Mouse (Mus musculus) frontal cortex, adult 2 months (tissue): Measurements from ENCODE around the gene Tgds. TPM values are rescaled to one million over a fixed set of nuclear protein-coding genes. Genes with fewer than 3 reads are reported as not detected.
A peak's percentile ranks its signal among the peaks of the same experiment; 100 is the strongest.
"Not testable (repeated sequence)": the region's sequence is repeated elsewhere in the genome, so short reads cannot be mapped to it uniquely, and the experiment has no call there.

Source experiments
- DNase-seq, 2 experiments: peaks; one replicate each; pipeline ENCODE4 v3.0.0; 2022; ENCODE audit warnings: low spot score in 1 of 2; ENCODE audit errors: extremely low spot score in 1 of 2
- polyA plus RNA-seq: library from polyadenylated mRNA; depleted of rRNA; stranded (reverse); fragments of >200 nt; gene quantifications from 2 replicates; pipeline ENCODE4 v1.2.3, GENCODE M21; 2012; rRNA removed

Gene Tgds
- polyA plus RNA-seq, result 9.6 and 10.2 TPM in 2 replicates

DNA sequence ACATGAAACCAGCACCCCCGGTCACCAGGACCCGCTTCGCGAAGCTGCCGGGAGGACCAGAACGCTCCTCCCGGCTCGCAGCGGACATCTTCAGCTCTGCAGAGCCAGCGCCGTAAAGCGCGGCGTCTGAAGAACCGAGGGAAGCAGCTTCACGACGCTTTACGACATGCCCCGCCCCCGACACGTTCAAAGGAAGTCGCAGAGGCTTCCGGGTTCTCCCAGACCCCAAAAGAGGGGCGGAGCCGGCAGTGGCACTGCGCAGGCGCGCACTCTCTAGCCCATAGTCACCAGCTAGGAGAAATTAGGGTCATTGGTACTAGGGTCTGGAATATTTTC is at the start of gene Tgds:
Gene Tgds (minus strand): TSS at position 114 of the 336 bp plus-strand sequence.
- DNase-seq, result peak; percentile 99 to 100

DNA sequence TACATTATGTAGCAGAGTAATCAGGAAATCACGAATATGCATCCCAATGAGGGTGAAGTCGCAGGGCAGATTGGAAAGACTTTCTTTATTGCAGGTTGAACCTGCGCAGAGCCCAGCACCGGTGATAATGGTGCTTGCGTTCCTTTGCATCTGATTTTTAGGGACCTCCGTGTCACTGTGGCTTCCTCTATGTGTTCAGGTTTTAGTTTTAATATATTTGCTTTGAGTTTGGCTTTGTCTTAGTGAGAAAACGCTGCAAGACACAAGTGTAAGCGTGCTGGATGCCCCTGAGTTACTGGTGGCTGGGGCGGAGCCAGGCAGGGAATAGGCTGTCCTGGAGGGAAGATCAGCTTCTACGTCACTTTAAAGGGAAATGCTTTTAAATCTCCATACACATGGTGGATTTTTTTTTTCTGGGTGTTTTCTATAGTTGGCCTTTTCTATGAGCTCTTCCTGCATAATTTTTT is 48.2 kb upstream of the Tgds start:
- peak in 1 of 2 experiments; percentile 54 for DNase-seq

DNA sequence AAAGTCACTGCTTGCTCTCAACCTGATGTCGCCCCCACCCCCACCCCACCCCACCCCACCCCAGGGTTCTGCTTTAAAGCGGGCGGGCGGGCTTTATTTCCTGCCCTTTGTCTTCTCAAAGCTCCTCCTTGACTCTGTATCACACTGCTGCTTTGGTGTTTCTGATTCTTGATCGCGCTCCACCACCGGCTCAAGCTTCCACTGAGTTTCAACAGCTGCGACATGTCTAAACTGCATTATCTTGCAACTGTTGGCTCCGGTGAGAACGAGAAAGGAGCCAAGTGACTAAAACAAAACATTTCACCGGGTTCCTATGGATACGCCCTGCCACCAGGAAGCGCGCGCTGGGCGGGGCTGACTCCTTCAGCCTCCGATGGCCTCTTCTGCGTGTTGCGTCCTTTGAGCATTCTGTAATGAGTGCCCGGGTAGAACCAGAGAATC is 47.6 kb upstream of the Tgds start:
- DNase-seq, result peak in 1 of 2 experiments; percentile 42

DNA sequence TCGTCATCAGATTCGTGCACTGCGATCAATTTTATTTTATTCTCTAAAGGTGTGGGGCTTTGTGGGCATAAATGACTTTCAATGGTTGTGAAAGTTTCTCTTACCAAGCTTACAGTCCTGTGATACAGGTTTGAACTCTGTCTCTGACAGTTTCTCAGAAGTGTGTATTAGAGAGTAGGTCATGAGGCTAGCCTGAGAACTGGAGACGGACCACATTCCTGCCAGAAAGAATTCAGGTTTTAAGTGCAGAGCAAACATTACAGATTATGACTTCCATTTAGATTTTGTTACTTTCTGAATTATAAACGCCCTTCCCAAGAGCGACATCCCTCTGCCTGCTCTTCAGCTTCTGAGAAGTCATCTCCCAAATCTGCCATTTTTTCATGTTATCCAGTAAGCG is 47.1 kb upstream of the Tgds start:
- DNase-seq, result no peak

DNA sequence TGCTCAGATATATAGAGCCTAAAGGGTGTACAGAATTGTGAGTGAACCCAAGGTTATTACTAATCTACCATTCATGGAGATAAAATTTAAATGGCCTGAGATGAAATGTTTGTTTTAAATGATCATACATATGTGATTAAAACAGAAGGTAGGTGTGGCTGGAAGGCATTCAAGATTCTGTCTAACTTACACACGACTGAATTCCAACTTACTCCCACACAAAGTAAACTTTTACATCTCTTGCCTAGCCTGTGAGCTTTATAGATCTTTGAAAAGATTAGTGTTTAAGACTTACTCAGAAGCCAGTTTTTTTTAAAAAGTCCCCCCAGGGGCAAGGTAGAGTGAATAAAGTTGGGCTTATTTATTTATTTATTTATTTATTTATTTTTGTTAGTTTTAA is 46.7 kb upstream of the Tgds start:
- DNase-seq, result no peak

DNA sequence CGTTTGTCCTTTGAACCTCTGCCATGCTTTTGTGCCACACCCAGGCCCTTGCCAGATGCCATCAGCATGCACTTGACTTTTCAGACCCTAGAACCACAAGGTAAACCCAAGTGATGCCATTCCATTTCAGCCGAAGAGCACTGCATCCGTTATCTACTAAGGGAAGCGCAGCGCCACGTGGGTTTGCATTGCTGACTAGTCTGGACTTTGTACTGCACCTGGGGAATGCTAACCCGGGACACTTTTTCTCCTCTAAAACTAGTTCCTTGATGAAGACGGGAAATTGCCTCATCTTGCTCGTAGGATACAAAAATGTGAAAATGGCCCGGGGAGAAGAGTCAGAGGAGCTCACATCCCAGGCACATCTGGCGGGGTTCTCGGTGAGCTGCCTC is 43.1 kb upstream of the Tgds start:
- no peak for DNase-seq

DNA sequence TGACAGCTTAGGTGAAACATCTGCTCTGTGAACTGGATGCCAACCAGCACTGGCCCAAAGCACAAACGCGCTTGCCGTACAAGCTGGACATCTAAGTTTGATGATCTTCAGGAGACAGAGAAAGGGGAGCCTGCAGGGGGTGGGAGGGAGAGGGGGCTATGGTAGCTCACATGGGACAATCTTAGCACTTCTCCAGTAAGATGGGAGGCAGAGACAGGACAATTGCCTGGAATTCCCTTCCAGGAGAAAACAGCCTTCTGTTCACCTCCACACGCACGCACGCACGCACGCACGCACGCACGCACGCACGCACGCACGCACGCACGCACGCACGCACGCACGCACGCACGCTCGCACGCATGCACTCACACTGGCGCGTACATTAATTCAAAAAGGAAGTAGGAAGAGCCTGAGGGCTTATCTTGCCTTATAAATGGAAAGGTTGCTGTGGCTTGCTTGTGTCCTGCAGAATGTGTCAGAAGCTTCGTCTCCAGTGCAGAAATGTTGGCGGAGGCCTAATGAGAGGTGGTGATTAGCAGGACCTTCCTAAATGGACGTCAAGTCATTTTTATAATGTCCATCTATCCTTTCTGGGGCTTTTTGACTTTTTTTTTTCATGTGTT is 42.6 kb upstream of the Tgds start:
- no peak for DNase-seq

DNA sequence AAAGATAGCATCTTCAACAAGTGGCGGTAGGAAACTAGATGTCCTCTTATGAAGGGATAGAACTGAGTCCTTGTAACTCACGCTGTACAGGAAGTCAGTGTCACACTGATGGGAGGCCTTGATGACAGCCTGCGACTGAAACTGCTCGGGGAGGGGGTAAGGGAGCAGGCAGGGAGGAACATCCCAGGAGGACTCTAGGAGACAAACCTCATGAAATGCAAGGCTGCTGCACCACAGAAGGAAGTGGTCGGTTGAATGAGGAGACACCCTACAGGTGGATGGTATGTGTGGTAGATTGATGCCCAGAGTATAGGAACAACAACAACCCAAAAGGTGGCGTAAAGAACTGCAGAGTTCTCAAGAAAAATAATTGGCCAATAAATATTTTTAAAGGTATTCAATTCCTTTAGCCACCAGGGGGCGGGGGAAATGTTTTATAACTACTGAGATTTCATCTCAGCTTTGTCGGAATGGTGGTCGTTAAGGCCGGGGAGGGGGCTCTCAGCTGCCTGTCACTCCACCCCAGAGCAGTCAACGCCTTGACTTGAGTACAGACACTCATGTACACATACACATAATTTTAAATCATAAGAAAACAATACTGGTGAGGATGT is 41.1 kb upstream of the Tgds start:
- DNase-seq, result no peak

DNA sequence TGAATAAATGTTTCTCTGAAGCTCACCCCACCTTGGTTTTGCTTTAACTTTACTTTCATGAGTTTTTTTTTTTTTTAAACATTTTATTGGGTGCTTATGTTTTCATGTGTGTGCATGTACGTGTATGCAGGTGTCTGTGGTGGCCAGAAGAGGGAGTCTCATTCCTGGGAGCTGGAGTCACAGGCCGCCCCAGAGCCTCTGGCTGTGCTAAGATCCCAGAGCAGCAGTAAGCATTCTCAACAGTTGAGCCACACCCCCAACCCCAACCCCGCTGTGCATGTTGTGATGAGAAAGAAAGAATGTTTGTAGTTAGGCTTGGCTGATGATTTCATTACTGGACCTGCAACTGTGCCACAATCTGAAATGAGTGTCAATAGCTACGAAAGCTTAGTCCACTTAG is 36.2 kb upstream of the Tgds start:
- no peak for DNase-seq

DNA sequence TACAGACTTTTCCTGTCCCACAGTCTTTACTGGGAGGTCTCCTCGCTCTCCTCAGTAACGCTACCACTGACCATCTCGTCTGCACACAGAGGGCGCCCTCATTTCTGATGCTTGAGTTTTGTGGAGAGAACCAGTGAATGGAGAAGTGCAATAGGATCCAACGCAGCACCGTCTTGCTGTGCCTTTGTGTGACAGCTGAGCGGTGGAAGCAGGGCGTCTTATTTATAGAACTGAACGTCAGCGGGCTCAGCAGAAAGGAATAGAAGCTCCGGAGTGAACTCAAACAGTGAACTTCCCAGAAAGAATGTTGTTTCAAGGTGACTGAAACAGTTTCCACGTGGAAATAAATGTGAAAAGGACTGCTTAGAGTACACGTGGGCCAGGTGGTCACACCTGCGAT is 30.1 kb upstream of the Tgds start:
- DNase-seq, result peak in 1 of 2 experiments; percentile 51

DNA sequence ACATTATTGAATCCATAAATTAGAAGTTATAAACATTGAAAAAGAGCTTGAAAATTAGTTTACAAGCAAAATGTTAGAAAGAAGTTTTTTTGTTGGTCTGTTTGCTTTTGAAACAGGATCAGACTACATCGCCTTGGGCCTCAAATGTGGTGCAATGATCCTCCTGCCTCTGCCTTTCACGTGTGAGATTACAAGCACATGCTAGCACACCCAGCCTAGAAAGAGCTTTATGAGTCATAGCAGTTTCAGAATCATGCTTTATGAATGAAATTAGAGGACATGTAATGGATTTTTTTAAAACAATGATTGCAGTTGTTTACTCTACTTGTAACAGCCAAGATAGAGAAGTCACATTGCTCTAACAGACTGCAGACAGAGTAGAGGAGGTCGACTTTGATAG is 29.2 kb upstream of the Tgds start:
- DNase-seq, result no peak

DNA sequence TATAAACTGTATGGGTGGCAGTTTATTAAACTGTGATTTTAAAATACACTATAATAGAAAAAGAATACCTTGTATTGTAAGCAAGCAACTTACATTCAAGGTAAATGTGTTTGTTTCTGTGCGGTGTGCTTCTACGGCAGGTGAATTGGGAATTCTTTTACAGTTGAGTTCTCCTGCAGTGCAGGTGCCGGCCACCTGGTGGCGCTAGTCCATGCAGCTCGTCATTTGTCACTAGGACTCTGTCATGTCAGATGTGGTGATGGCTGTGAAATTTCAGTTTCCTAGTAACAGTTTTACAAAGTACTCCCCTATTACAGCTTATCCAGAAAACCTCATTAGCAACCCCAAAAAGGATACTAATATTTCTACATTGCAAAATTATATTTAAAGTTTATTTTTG is 24.6 kb upstream of the Tgds start:
- DNase-seq, result peak in 1 of 2 experiments; percentile 80

DNA sequence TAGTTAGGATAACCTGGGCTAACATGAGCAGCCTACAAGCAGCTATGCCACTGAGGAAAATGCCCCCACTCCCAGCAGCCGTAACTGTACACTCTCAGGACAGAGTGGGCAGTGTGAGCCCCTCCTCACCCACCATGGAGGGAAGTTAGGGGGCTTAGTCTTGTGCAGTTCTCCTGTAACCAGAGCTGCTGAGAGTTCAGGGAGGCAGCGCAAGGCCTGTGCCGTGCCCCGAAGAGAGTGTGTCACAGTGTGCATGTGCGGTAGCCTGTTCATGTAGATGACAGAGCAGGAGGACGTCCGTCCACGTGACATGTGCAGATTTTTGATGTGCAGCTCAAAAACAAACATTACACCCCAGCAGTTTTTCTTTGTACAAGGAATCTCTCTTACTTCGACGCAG is 24.2 kb upstream of the Tgds start:
- DNase-seq, result no peak

DNA sequence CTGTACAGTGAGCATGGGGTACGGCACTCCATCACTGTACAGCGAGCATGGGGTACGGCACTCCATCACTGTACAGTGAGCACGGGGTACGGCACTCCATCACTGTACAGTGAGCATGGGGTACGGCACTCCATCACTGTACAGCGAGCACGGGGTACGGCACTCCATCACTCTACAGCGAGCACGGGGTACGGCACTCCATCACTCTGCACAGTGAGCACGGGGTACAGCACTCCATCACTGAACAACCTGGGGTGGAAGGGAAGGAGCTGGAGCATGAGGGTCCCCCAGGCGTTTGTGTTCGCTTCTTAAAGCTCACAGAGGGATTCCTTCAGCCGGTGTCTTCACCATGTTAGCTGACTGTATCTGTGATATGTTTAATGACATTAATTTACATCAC is 23.5 kb upstream of the Tgds start:
- DNase-seq, result not testable (repeated sequence)

DNA sequence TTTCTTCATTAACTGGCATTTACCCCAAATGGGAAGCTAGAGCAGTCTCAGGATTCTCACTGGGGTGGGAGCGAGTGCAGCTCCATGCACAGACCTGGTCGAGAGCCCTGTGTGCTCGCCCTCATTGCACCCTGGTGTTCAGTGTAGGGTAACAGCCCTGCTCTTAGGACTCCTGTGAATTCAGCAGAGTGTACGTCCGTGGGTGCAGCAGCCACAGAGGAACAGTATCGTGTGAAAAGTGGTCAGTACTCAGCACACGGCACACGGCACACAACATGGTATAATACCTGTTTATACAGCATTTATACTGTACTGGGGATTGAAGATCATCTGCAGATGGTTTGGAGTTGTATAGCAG is 19.7 kb upstream of the Tgds start:
- DNase-seq, result no peak

DNA sequence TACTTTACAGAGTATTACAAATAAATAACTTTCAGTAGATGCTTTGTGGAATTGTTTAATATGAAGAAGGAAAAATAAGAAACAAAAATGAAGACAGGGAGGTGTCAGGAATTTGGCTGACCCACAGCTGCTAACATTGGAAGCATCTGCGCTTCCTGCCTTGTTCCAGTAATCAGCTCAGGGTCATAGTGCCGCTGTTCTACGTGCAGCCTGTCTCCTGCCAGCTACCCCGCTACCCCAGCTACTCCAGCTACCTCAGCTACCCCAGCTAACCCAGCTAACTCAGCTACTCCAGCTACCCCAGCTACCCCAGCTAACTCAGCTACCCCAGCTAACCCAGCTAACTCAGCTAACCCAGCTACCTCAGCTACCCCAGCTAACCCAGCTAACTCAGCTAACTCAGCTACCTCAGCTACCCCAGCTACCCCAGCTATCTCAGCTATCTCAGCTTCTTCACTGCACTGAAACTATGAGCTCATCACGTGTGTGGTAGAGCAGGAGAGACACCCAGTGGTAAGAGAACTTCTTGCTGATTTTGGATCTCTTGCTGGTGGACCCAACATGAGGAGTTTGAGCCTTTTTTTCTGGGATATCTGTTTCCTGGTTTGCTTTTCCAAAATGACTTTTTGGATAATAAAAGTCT is 19.2 kb upstream of the Tgds start:
- DNase-seq, result peak in 1 of 2 experiments; percentile 55

DNA sequence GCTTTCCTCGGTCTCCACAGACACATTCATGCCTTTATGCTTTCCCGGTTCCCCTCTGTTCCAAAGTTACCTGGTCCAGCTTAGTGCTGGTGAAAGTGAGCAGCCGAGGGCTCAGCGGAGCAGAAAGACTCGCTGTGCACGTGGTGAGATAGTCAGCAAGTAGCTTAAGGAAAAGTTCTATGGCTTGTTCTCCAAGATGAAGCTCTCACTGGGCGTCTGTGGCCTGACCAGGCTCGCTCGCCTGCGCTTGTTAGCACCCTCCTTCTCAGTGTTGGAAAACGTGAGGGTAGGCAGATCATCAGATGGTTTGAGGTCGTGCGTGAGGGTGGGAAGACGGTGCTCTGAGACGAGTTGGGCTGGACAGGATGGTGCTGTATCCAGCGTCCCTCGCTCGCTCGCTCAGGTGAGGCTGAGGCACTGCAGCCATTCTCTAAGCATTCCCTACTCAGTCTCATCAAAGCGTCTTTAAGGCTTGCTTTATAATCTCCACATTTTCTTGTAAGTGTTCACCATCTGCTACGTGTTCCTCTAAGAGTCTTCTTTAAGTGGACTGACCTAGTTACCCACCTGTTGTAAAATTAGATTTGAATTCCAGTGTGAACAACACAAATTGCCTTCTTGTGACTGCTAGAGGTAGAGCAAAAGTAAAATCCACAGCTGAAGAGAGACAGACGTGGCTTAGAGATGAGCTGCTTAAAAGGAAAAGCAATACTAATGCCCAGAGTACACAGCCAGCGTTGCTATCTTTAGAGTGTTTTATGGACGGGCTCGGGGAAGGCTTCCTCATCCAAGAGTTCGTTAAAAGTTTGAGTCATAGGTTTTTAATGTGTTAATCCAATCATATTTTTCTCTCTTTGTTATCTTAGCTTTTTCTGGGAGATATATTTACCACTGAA is 18.3 kb upstream of the Tgds start:
- DNase-seq, result no peak

DNA sequence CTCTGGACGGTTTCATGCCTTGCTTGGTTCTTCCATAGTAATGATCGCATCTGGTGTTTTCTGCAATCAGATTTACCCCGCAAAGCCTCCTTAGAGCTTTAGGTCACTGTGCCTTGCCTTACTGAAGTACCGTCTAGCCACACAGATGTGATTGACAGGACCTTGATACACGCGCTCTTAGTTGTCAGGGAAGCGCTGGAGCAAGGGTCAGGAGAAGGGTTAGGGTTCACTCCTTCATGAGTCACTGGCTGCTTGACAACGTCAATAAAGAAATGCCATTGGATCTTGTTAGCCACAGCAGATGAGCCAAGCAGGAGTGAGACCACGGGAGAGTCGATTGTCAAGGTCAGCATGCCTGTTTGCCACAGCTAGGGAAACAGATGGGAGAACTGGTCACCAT is 16.0 kb upstream of the Tgds start:
- DNase-seq, result no peak

DNA sequence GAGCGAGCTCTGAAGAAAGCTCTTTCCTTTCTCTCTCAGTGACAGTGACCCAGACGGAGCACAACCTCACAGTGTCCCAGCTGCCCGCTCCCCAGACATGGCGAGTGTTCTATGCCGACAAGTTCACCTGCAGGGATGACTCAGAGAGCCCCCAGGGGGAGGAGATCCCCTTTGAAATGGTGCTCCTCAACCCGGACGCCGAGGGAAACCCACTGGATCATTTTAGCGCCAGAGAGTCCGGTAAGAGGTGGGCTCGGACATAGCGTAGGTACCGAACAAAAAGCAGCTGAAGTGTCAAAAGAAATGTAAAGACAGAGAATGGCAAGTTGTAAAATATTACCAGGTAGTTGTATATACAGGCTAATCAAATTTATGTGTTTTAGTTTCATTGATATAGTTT is 15.5 kb upstream of the Tgds start:
- DNase-seq, result no peak

DNA sequence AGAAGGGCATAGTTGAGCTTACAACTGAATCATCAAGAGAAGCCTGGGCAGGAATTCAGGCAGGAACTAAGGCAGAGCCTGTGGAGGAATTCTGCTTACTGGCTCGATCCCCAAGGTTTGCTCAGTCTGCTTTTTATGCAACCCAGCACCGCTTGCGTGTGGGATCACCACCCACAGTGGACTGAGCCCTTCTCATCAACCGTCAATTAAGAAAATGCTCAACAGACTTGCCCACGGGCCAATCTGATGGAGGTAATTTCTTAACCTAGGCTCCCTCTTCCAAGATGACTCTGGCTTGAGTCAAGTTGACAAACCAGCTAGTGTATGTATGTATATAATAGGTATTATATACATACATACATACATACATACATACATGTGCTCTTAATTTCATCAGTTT is 9.7 kb upstream of the Tgds start:
- no peak for DNase-seq

DNA sequence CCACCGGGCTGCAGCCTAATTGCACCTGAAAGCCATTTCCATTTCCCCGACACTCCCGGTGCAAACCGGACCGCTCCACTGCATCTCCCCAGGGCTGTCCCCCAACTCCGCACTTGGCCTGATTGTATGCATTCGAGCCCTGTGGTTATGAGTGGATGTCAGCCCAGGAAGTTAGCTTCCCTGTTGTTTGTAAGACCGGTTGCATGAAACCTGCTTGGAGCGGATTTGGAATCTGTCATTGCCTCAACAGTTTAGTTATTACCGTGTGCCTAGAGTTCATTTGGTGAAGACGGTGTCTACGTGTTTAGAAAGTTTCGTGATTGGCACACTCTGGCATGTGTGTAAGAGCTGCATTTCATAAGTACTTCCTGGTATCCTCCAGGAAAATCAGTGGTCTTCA is 4.9 kb upstream of the Tgds start:
- peak in 1 of 2 experiments; percentile 25 for DNase-seq
